Mouse (Mus musculus): ENCODE data around the gene Incenp.
"Not testable (repeated sequence)": the region's sequence is repeated elsewhere in the genome, so short reads cannot be mapped to it uniquely, and the experiment has no call there.

DNA sequence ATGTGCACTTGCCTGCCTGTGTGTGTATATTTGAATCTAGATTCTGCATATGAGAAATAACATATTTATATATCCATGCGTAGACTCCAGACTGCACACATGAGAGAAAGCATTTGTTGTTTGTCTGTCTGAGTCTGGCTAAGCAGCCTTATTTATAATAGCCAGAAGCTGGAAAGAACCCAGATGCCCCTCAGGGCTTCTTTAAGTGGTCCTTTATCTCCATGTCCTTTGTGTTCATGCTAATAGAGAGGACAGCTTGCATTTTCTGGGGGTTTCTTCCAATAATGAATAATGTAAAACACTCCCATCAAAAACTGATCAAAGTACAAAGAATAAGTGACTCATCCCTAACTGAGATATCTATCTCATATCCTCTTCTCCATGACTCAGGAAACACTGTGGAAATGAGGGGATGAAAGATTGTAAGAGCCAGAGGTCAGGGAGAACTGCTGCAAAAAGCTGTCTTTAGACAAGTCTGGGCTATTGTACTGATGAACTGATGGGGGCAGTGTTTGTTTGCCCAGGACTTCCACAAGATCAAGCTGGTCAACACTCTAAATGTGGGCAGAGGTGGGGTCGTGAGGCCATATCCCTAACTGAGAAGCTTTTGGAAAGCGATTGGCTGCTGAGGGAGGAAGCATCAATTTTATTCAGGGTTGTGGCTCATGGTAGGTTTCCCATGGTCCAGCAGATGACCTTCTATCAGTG, 49.8 kb downstream of the Incenp start:
- not testable (repeated sequence) for TF ChIP-seq POLR2A (IDR thresholded peaks at IDR 0.05; ENCODE audit: low read depth, low read length); CTCF (conservative IDR thresholded peaks at IDR 0.05; ENCODE audit: insufficient read depth, insufficient read length, low read depth, low read length)
